ENCODE assay signal across 9 mouse cellular contexts in genomic region chr7:73389871-73390294, GRCm38 (mm10). TPM values are rescaled to one million over a fixed set of nuclear protein-coding genes. Genes with fewer than 3 reads are reported as not detected.
A peak's percentile ranks its signal among the peaks of the same experiment; 100 is the strongest.
DNase-seq lines count a peak whose midpoint lies in the region; ATAC-seq lines count a peak whose summit lies in the region.
"Had no signal": no experiment of that assay in that cellular context is flagged by ENCODE, and none has a peak within 500 bp of the region (broad histone marks: within the 10 kb centered on the region; RNA-seq: fewer than 3 reads in every experiment).

No protein-coding gene starts in this region.

- no peaks in the 10 kb centered on the region for H3K27me3 ChIP-seq in hindbrain, embryonic 13.5 days
- no peaks in the 10 kb centered on the region for H3K27me3 ChIP-seq in lung, embryonic 15.5 days
- no peaks in the 10 kb centered on the region for H3K27me3 ChIP-seq in stomach, embryonic 16.5 days (ENCODE audit: control insufficient read depth, insufficient read depth, low read length)

- ATAC-seq in hindbrain, embryonic 13.5 days (ENCODE audit: low FRiP score): no peak
- no peak for ATAC-seq in lung, embryonic 15.5 days (ENCODE audit: borderline replicate concordance, extremely low read depth, low FRiP score, low TSS enrichment)
- ATAC-seq in stomach, embryonic 16.5 days (ENCODE audit: insufficient read depth, low FRiP score): 0 out of 2 replicates have a peak, but pooled peaks have one; percentile 15
- ATAC-seq in megakaryocyte progenitor cell, adult 5-6 weeks (replicated peaks; ENCODE audit: poor library complexity): no peak

- H3K4me1 ChIP-seq in hindbrain, embryonic 13.5 days (replicated peaks): peaks cover 75% of the 10 kb centered on the region
- H3K4me1 ChIP-seq in lung, embryonic 15.5 days: peaks cover 37% of the 10 kb centered on the region
- peaks cover 41% of the 10 kb centered on the region for H3K4me1 ChIP-seq in stomach, embryonic 16.5 days (ENCODE audit: control insufficient read depth, insufficient read depth, low read length)

- H3K4me2 ChIP-seq in hindbrain, embryonic 13.5 days: peak overlapping the region; percentile 89
- H3K4me2 ChIP-seq in lung, embryonic 15.5 days: peak overlapping the region; percentile 76
- H3K4me2 ChIP-seq in stomach, embryonic 16.5 days (ENCODE audit: low read depth, low read length): peak overlapping the region; percentile 79

- H3K36me3 ChIP-seq in hindbrain, embryonic 13.5 days: peaks cover 6% of the 10 kb centered on the region
- H3K36me3 ChIP-seq in lung, embryonic 15.5 days: no peaks in the 10 kb centered on the region
- no peaks in the 10 kb centered on the region for H3K36me3 ChIP-seq in stomach, embryonic 16.5 days (ENCODE audit: control insufficient read depth, insufficient read depth, low read length)
- H3K36me3 ChIP-seq: G1E had no signal

- H3K4me3 ChIP-seq in hindbrain, embryonic 13.5 days: peak overlapping the region; percentile 69
- peak overlapping the region; percentile 80 for H3K4me3 ChIP-seq in lung, embryonic 15.5 days
- peak overlapping the region; percentile 60 for H3K4me3 ChIP-seq in stomach, embryonic 16.5 days (replicated peaks; ENCODE audit: low read length)

- WGBS in hindbrain, embryonic 13.5 days: 2% methylated on average over 15 of the region's 15 CpGs
- 1% methylated on average over 15 of the region's 15 CpGs for WGBS in lung, embryonic 15.5 days
- 4% methylated on average over 15 of the region's 15 CpGs for WGBS in stomach, embryonic 16.5 days

- peak; percentile 28 for DNase-seq in kidney, adult 11 months
- DNase-seq in kidney, adult 9 months: no peak
- DNase-seq in cerebellum, postnatal 25 days: no peak
- no peak for DNase-seq in urinary bladder, postnatal 10 days (ENCODE audit: low spot score)

- H3K9ac ChIP-seq in hindbrain, embryonic 13.5 days: peak overlapping the region; percentile 87
- H3K9ac ChIP-seq in lung, embryonic 15.5 days: no peak overlapping the region
- H3K9ac ChIP-seq in stomach, embryonic 16.5 days (ENCODE audit: low read length): peak overlapping the region; percentile 92; the same call in 1 of the 2 replicates

- H3K27ac ChIP-seq in hindbrain, embryonic 13.5 days: peak overlapping the region; percentile 94
- H3K27ac ChIP-seq in lung, embryonic 15.5 days: peak overlapping the region; percentile 95
- H3K27ac ChIP-seq in stomach, embryonic 16.5 days (ENCODE audit: low read length): peak overlapping the region; percentile 95

- H3K9me3 ChIP-seq in hindbrain, embryonic 13.5 days: no peaks in the 10 kb centered on the region
- no peaks in the 10 kb centered on the region for H3K9me3 ChIP-seq in lung, embryonic 15.5 days
- no peaks in the 10 kb centered on the region for H3K9me3 ChIP-seq in stomach, embryonic 16.5 days (replicated peaks; ENCODE audit: control insufficient read depth, low read length)

RNA-seq across cellular contexts. Expression of gene Rgma, which starts 14.6 kb away (rescaled TPM):
- polyA plus RNA-seq in hindbrain, embryonic 13.5 days (2015; fragmentation: Nextera tagmentation; extraction: Ambion mirVana): 40.0 and 41.1 TPM in 2 replicates
- 11.7 and 12.9 TPM in 2 replicates for polyA plus RNA-seq in lung, embryonic 15.5 days (2015; fragmentation: Nextera tagmentation; extraction: Ambion mirVana)
- polyA plus RNA-seq in stomach, embryonic 16.5 days (2015; fragmentation: Nextera tagmentation; extraction: Ambion mirVana): 10.7 and 11.7 TPM in 2 replicates
- total RNA-seq in megakaryocyte progenitor cell, adult 5-6 weeks (2015): not detected in 2 replicates
- not detected in 2 replicates for total RNA-seq in megakaryocyte progenitor cell, adult 5-6 weeks (2017)
- polyA plus RNA-seq: G1E had no signal
